Mouse (Mus musculus): Measurements from ENCODE around the gene Atn1. TPM values are rescaled to one million over a fixed set of nuclear protein-coding genes. Genes with fewer than 3 reads are reported as not detected.

Gene Atn1
- polyA plus RNA-seq, 1 experiment = 62.7 TPM

DNA sequence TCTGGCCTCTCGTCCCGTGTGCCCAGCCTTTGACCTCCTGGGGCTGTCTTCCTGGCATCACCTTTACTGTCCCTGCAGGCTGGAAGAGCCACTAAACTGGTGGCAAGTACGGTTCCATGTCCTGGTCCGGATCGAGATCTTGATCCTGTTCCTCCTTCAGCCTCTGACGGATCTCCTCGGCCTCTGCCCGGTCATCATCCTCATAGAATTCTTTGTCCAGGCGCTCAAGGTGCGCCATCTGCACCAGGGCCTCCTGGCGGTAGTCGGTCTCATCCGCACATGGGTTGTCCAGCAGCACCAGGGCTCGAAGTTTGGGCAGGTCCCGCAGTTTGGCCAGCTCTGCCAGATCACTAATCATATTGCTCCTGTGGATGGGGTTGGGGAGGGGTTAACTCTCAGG is 14.2 kb upstream of the Atn1 start:
- no peak for TF ChIP-seq GATA1 (IDR thresholded peaks at IDR 0.05; ENCODE audit: low read length)

- TF ChIP-seq GATA1 (IDR thresholded peaks at IDR 0.05; ENCODE audit: low read length) = no peak
These were observed 13.7 kb upstream of the Atn1 start for GRCm38 (mm10) chr6:124770013-124770412.

GRCm38 (mm10) chr6:124769101-124769765 is 12.9 kb upstream of the Atn1 start, which contains the start of gene Eno2:
Gene Eno2 (minus strand): TSS chr6:124769673.
- TF ChIP-seq GATA1 (IDR thresholded peaks at IDR 0.05; ENCODE audit: low read length) = no peak

- TF ChIP-seq GATA1 (IDR thresholded peaks at IDR 0.05; ENCODE audit: low read length) = no peak
These were observed 12.3 kb upstream of the Atn1 start for GRCm38 (mm10) chr6:124768704-124769044.

- no peak for TF ChIP-seq GATA1 (IDR thresholded peaks at IDR 0.05; ENCODE audit: low read length)
These were observed 11.8 kb upstream of the Atn1 start for GRCm38 (mm10) chr6:124767920-124768703.

DNA sequence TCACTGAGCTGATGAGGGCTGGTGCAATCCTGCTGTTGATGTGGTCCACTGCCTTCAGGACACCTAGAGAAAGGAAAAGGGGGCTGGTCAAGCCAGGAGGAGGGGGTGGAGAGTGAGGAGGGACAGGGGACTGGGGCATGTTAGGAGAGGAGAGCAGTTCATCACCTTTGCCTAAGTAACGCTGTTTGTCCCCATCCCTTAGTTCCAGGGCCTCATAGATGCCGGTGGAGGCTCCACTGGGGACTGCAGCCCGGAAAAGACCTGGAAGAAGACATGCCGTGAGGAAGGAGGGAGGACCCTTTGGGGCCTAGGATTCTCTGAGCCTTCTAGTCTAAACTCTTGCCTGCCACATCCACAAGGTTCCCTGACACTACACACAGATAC is 11.2 kb upstream of the Atn1 start:
- no peak for TF ChIP-seq GATA1 (IDR thresholded peaks at IDR 0.05; ENCODE audit: low read length)

DNA sequence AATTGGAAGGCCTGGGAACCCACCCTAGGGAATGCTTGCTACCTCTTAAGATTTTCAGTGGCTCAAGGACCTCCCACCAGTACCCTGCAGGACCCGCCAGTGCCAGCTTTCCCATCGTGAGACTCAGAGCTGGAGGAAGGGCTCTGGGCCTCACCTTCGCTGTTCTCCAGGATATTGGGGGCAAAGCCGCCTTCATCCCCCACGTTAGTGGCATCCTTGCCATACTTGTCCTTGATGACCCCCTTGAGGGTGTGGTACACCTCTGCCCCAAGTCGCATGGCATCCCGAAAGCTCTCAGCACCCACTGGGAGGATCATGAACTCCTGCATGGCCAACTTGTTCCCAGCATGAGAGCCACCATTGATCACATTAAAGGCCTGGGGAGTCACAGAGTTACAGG is 9.6 kb upstream of the Atn1 start:
- no peak for TF ChIP-seq GATA1 (IDR thresholded peaks at IDR 0.05; ENCODE audit: low read length)

- no peak for TF ChIP-seq GATA1 (IDR thresholded peaks at IDR 0.05; ENCODE audit: low read length)
These were observed 2.9 kb upstream of the Atn1 start for GRCm38 (mm10) chr6:124759259-124759658.

GRCm38 (mm10) chr6:124758849-124759232 is 2.5 kb upstream of the Atn1 start:
- no peak for TF ChIP-seq GATA1 (IDR thresholded peaks at IDR 0.05; ENCODE audit: low read length)

DNA sequence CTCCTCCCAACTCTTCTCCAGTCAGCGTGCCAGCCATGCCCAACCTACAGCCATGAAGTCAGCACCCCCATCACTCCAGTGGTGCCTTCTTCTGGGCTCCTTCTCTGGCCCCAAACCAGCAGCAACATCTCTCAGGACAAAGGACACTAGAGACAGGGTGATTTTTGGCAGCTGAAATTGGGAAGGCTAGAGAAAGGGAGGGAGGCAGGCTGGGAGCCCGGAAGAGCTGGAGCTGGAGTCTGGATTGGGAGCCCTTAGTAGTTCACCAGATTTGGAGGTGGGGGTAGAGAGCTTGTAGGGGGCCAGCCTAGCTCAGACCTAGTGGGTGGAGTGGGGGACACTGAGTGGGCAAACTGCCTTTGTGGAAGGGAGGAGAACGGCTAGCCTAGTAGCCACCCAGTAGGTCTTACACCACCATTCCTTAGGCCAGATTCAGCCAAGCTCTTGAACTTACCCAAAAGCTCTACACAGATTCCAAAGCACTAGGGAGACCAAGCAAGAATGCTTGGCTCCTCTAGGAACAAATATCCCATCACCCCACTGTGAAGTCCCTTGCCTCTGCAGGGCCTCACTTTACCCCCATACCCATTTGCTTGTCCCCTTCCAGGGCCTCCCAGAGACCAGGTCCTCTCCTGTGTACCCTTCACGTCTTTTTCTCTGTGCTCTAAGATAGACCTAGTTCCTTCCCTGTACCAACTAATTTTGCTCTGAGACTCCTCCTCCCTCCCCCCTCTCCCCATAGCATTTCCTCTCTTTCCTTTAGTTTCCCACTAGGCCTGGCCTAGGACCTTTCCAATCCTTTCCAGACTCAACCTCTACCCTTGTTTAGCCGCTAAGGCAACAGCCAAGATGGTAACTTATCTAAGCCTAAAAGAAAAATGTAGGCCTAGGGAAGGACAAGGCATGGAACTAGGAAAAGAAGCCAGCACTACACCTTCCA is 1.9 kb upstream of the Atn1 start:
- TF ChIP-seq GATA1 (IDR thresholded peaks at IDR 0.05; ENCODE audit: low read length) = no peak

GRCm38 (mm10) chr6:124757351-124757880 is 1.1 kb upstream of the Atn1 start:
- no peak for TF ChIP-seq GATA1 (IDR thresholded peaks at IDR 0.05; ENCODE audit: low read length)

DNA sequence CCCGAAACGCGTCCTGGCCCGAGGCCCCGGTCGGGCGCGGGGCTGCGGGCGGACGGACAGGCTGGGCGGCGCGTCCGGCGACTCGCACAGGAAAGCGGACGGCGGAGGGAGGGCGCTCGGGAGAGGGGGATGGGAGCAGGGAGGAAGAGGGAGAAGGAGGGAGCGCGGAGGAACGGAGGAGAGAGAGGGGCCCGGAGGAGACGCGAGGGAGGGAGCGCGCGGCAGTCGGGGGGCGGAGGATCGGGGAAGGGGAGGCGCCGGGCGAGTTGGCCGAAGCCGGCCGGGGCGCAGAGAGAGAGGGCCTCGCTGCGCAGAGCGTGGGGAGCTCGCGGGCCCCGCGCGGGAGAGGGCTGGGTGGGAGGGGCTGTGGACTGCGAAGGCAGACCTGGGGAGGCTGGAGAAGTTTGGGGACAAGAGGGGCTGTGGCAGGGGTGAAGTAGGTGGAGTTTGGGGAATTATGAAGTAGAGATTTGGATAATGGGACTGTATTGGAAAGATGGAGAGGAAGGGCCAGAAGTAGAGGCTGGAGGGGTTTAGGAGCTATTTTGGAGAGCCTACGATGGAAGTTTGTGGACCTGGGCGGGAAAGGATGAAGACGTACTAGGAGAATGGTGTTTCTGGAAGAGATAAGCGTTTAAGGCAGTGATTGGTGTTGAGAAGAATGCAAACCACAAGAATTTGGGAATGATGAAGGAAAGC is 477 bp upstream of the Atn1 start:
- no peak for TF ChIP-seq GATA1 (IDR thresholded peaks at IDR 0.05; ENCODE audit: low read length)

DNA sequence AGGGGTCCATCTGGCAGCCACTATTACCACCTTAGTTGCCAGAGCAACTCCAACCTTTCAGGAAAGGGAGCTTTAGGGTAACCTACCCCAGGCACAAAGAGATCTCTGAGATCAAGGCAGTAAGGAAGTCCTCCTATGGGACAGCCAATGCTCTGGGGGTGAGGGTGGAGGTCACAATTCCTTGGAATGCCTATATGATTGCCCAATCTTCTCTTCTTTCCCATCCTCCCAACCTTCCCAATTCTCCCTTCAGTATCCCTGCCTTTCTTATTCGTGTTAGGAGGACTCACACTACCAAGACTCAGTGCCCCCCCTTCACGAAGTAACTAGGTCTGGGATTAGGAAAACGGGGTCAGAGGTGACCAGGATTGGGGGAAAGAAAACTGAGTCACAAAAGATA is 1.0 kb downstream of the Atn1 start:
- no peak for TF ChIP-seq GATA1 (IDR thresholded peaks at IDR 0.05; ENCODE audit: low read length)

GRCm38 (mm10) chr6:124753861-124754260 is 2.5 kb downstream of the Atn1 start:
- no peak for TF ChIP-seq GATA1 (IDR thresholded peaks at IDR 0.05; ENCODE audit: low read length)

- no peak for TF ChIP-seq GATA1 (IDR thresholded peaks at IDR 0.05; ENCODE audit: low read length)
These were observed 5.9 kb downstream of the Atn1 start for GRCm38 (mm10) chr6:124750405-124750804.

All from G1E-ER4 (cell line).